Mouse (Mus musculus) kidney, adult 2 months (tissue): Measurements from ENCODE around the gene Tpcn1.

Experiments
- CTCF ChIP-seq: fragments of 200-500 bp; conservative IDR thresholded peaks from 2 replicates; pipeline ENCODE4 v1.5.1; 2011; ENCODE audit warnings: low read depth, mild to moderate bottlenecking, control low read depth, low read length, moderate library complexity, mixed read lengths; ENCODE audit not compliant: insufficient read depth, insufficient read length
- POLR2A ChIP-seq: fragments of 200-500 bp; IDR thresholded peaks from one replicate; pipeline ENCODE4 v1.6.1; 2011; ENCODE audit warnings: low read depth, low read length, control low read depth

GRCm38 (mm10) chr5:120634860-120635259 lies 46.4 kb upstream of the Tpcn1 start:
- TF ChIP-seq CTCF = no peak
- no peak for TF ChIP-seq POLR2A
